Mouse (Mus musculus) stomach, postnatal 0 days (tissue): ENCODE measurements around the gene Rbm5. TPM values are rescaled to one million over a fixed set of nuclear protein-coding genes. Genes with fewer than 3 reads are reported as not detected.
A peak's percentile ranks its signal among the peaks of the same experiment; 100 is the strongest.

Experiments used
- ATAC-seq: fragments of 200-750 bp; cut with Nextera tagmentation; 2 replicates; pipeline ENCODE4 v1.8.0; 2017; ENCODE audit not compliant: low FRiP score, low TSS enrichment
- DNase-seq: peaks from one replicate; pipeline ENCODE4 v3.0.0-alpha.2; 2016; ENCODE audit warnings: low spot score
- H3K27ac ChIP-seq: fragments of 300-500 bp; sonication (generic); replicated peaks from 2 replicates; pipeline ENCODE4 v1.5.1; 2014; ENCODE audit warnings: mild to moderate bottlenecking, control low read depth
- H3K27me3 ChIP-seq: fragments of 300-500 bp; sonication (generic); 2 replicates; pipeline ENCODE4 v1.6.1; 2014; ENCODE audit warnings: low read length; ENCODE audit not compliant: control insufficient read depth, insufficient read depth
- H3K36me3 ChIP-seq: fragments of 300-500 bp; sonication (generic); 2 replicates; pipeline ENCODE4 v1.6.1; 2014; ENCODE audit warnings: low read length, mixed read lengths; ENCODE audit not compliant: control insufficient read depth, insufficient read depth
- H3K4me1 ChIP-seq: fragments of 300-500 bp; sonication (generic); replicated peaks from 2 replicates; pipeline ENCODE4 v1.6.1; 2014; ENCODE audit warnings: antibody characterized with exemption; ENCODE audit not compliant: control insufficient read depth, insufficient read depth
- H3K4me2 ChIP-seq: fragments of 300-500 bp; sonication (generic); replicated peaks from 2 replicates; pipeline ENCODE4 v1.6.1; 2014; ENCODE audit warnings: low read depth, mild to moderate bottlenecking, control low read depth, moderate library complexity
- H3K4me3 ChIP-seq: fragments of 300-500 bp; sonication (generic); 2 replicates; pipeline ENCODE4 v1.5.1; 2014; ENCODE audit warnings: low read depth, low read length, control low read depth
- H3K9ac ChIP-seq: fragments of 300-500 bp; sonication (generic); 2 replicates; pipeline ENCODE4 v1.6.1; 2014; ENCODE audit warnings: mild to moderate bottlenecking, low read length, control low read depth, mixed read lengths
- H3K9me3 ChIP-seq: fragments of 300-500 bp; sonication (generic); 2 replicates; pipeline ENCODE4 v1.6.1; 2016; ENCODE audit warnings: low read length; ENCODE audit not compliant: control insufficient read depth
- CTCF ChIP-seq: IDR thresholded peaks from 2 replicates; pipeline ENCODE4 v1.5.1; 2016; ENCODE audit warnings: antibody characterized with exemption, low read depth, mild to moderate bottlenecking, moderate library complexity
- EP300 ChIP-seq: optimal IDR thresholded peaks from 2 replicates; pipeline ENCODE3; 2016; ENCODE audit warnings: antibody characterized with exemption
- WGBS: fragments of 180-500 bp; shearing (Covaris S2); extraction: QIAGEN DNeasy Blood & Tissue Kit; methylation state at CpG from one replicate; pipeline ENCODE4 v1.1.7; 2014; 5-methylcytosine and 5-hydroxymethylcytosine counted together
- polyA plus RNA-seq: library from polyadenylated mRNA; unstranded; fragments of >200 nt; fragmentation: Nextera tagmentation; extraction: Ambion mirVana; gene quantifications from 2 replicates; pipeline ENCODE4 v1.2.1, GENCODE M21; 2015

Gene Rbm5
- polyA plus RNA-seq, 1 experiment from 2014 or later, result 67.3 TPM

DNA sequence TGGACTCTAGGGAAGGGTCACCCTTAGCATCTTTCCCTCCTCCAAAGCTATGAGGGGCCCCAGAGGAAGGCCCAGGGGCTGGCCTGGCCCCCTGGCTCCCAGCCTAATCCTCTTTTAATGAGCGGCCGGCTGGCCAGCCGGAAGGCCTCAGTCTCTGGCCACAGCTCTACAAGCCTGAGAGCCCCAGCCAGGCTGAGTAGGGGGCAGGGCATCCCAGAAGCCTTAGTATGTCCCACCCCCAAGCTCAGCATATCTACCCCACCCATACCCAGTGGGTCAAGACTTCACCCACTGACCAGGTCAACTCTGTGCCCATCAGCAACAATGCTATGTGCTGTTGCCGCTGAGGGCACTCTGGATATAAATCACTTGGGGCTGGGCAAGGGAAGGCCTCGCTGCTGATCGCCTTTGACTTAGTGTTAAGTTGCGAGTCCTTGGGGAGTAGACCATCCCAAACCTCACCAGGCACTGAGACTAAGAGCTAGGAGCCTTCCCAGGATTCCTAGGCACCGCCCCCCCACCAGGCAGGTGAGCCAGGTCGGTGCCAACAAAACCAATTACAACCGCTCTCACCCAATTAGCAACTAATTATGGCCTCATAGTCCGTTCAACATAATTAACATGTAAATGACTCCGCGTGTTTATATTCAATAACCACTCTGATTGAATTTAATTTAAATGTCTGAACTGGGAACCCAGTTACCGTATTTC is 72.8 kb downstream of the Rbm5 start:
- H3K4me3 ChIP-seq, result no peak overlapping the region
- no peaks in the 10 kb centered on the region for H3K9me3 ChIP-seq
- peak overlapping the region; percentile 34 for H3K4me2 ChIP-seq
- no peak for DNase-seq
- H3K27ac ChIP-seq, result peak overlapping the region; percentile 83
- no peak overlapping the region; the same call in 1 of the 2 replicates for H3K9ac ChIP-seq
- ATAC-seq, result no peak
- H3K4me1 ChIP-seq, result peaks cover 45% of the 10 kb centered on the region
- no peaks in the 10 kb centered on the region for H3K36me3 ChIP-seq
- no peaks in the 10 kb centered on the region for H3K27me3 ChIP-seq
- 29% methylated on average over 14 of the region's 14 CpGs for WGBS
- TF ChIP-seq CTCF (no peak), EP300 (no peak)

DNA sequence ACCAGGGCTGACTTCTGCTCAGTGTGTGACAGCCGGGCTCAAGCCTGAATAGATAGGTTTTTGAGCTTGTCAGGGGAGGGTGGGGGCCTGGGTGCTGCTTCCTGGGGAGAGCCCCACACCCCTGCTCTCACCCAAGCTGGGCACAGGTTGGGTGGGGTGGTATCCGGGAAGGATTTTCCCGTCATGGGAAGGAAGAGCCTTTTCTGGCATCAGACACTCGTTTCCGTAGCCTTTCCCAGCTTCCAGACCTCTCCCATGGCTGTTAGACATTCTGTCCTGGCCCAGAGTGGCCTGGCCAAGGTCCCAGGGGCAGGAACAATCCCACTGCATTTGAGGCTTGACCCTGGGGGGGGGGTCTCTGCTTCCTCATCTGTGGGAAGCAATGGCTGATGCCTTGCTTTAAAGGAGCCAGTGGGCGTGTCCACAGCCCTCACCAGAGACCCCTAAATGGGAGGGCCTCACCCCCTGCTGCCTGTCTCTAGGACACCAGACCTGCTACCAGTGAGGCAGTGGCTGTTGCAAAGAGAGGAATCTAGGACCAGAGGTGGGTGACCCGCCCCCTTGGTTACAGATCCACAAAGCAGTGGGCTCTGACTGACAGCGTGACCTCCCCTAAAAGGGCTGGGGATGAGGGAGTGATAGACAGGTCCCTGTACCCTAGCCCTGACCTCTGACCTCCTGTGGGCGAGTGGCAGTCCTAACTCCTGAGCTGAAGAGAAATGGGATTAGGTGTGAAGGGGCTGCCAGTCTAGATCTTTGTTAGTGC is 73.8 kb downstream of the Rbm5 start:
- Histone ChIP-seq H3K9me3 (no peaks in the 10 kb centered on the region), H3K27ac (peak overlapping the region; percentile 40; the same call in 1 of the 2 replicates), H3K4me3 (no peak overlapping the region), H3K36me3 (no peaks in the 10 kb centered on the region), H3K27me3 (no peaks in the 10 kb centered on the region), H3K4me1 (peaks cover 41% of the 10 kb centered on the region), H3K4me2 (no peak overlapping the region), H3K9ac (no peak overlapping the region)
- ATAC-seq (no peak), DNase-seq (no peak)
- 49% methylated on average over 9 of the region's 9 CpGs for WGBS
- no peak for TF ChIP-seq EP300
- no peak for TF ChIP-seq CTCF

DNA sequence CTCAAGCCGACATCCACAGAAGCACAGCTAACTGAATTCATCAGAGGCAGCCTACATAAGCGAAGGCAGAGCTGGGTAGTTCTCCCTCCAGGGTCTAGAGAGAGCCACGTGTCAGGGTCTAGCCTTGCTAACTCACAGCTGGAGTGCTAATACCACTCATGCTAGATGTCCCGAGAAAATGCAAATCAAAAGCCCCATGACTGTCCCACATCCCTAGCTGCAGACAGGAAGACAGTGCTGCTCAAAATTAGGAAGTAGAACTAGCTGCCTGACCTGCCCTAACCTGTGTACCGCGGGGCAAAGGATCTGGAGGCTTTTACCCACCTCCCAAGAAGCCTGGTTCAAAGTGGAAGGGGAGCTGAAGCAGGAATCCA is 74.7 kb downstream of the Rbm5 start:
- DNase-seq (no peak), ATAC-seq (no peak)
- Histone ChIP-seq H3K4me1 (peaks cover 37% of the 10 kb centered on the region), H3K27me3 (no peaks in the 10 kb centered on the region), H3K9me3 (no peaks in the 10 kb centered on the region), H3K4me2 (no peak overlapping the region), H3K27ac (0 out of 2 replicates have a peak overlapping the region, but pooled peaks have one; percentile 5), H3K9ac (no peak overlapping the region), H3K4me3 (no peak overlapping the region), H3K36me3 (no peaks in the 10 kb centered on the region; the same call in 1 of the 2 replicates)
- 34% methylated on average over 6 of the region's 6 CpGs for WGBS
- no peak for TF ChIP-seq CTCF
- TF ChIP-seq EP300, result no peak

DNA sequence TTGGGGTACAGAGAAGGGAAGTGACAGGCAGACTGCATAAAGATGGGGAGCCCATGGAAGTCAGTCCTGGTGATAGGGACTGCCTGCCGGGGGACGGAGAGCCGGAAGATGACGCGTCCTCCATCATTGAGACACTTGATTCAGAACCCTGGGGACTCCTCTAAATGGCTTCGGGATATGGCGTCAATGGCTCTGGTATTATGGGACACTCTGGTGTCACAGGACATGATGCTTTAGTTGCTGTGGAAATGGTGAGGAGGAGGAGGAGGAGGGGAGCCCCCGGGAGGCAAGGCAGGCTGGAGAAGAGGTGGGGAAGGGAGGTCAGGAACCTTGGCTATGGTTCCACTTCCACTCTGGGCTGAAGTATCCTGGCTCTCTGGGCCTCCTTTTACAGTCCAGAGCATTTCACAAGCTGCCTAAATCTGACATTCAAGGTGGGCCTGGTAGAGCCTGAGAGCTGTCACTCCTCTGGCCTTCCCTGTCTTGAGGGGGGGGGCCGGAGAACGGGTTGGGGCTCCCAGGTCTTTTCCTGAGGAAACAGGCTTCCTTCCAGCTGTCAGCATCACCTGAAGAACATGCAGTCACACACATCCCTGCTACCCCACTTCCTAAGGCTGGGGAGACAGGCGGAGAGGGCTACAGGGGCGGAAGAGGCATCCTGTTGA is 75.2 kb downstream of the Rbm5 start:
- TF ChIP-seq CTCF, result no peak
- no peak for TF ChIP-seq EP300
- ATAC-seq, result no peak

DNA sequence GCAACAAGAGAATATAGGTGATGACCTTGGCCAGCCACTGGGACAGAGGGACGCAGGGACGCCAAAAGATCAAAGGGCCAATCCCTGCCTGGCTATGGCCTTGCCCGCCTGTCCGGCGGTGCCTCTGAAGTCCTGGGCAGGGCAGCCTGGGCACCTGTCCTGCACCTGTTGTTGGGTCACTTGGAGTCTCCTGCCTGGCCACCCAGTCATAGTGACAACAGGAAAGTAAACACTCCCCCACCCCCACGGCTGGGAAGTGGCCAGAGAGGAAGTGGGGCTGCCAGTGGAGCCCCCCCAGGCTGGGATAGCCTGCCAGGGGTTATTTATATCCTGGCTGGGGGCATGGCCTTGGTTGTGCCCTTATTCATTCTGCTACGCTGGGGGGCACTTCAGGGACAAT is 76.2 kb downstream of the Rbm5 start:
- no peak overlapping the region for H3K4me2 ChIP-seq
- WGBS, result 67% methylated on average over 7 of the region's 7 CpGs
- no peak overlapping the region for H3K27ac ChIP-seq
- TF ChIP-seq CTCF (no peak), EP300 (no peak)
- no peaks in the 10 kb centered on the region for H3K27me3 ChIP-seq
- ATAC-seq (no peak), DNase-seq (no peak)
- H3K9ac ChIP-seq, result no peak overlapping the region
- peaks cover 6% of the 10 kb centered on the region for H3K36me3 ChIP-seq
- H3K4me1 ChIP-seq, result peaks cover 22% of the 10 kb centered on the region
- H3K4me3 ChIP-seq, result no peak overlapping the region
- no peaks in the 10 kb centered on the region for H3K9me3 ChIP-seq

More for the DNA sequence above, 75.2 kb downstream of the Rbm5 start:
- Histone ChIP-seq H3K4me3 (no peak overlapping the region), H3K27me3 (no peaks in the 10 kb centered on the region), H3K4me2 (no peak overlapping the region), H3K4me1 (peaks cover 32% of the 10 kb centered on the region), H3K36me3 (peaks cover 2% of the 10 kb centered on the region; the same call in 1 of the 2 replicates), H3K9me3 (no peaks in the 10 kb centered on the region), H3K27ac (0 out of 2 replicates have a peak overlapping the region, but pooled peaks have one; percentile 5), H3K9ac (no peak overlapping the region)
- WGBS, result 67% methylated on average over 12 of the region's 12 CpGs
- DNase-seq, result no peak
